Mouse (Mus musculus) hindbrain, postnatal 0 days (tissue): ENCODE measurements at regions not wholly inside any gene's neighbourhood (a gene's known extent, or its start where the extent isn't known, plus 50 kb on each side); places are given as distances from the start of the nearest gene placed in this dataset.

ENCODE experiments used
- ATAC-seq: fragments of 200-750 bp; cut with Nextera tagmentation; 2 replicates; pipeline ENCODE4 v1.8.0; 2017; ENCODE audit warnings: mild to moderate bottlenecking, moderate TSS enrichment, moderate library complexity
- DNase-seq: peaks from one replicate; pipeline ENCODE4 v3.0.0-alpha.2; 2015; ENCODE audit warnings: low spot score
- H3K27ac ChIP-seq: fragments of 300-500 bp; sonication (generic); 2 replicates; pipeline ENCODE4 v1.5.1; 2014; ENCODE audit warnings: mild to moderate bottlenecking
- H3K27me3 ChIP-seq: fragments of 300-500 bp; sonication (generic); 2 replicates; pipeline ENCODE4 v1.6.1; 2014; ENCODE audit warnings: low read length, mixed read lengths; ENCODE audit not compliant: insufficient read depth
- H3K36me3 ChIP-seq: fragments of 300-500 bp; sonication (generic); 2 replicates; pipeline ENCODE4 v1.6.1; 2014; ENCODE audit warnings: low read length, mixed read lengths; ENCODE audit not compliant: insufficient read depth
- H3K4me1 ChIP-seq: fragments of 300-500 bp; sonication (generic); 2 replicates; pipeline ENCODE4 v1.6.1; 2014; ENCODE audit warnings: antibody characterized with exemption, low read length, mixed read lengths; ENCODE audit not compliant: insufficient read depth
- H3K4me2 ChIP-seq: fragments of 300-500 bp; sonication (generic); 2 replicates; pipeline ENCODE4 v1.6.1; 2014; ENCODE audit warnings: low read depth, mild to moderate bottlenecking, low read length, moderate library complexity, mixed read lengths
- H3K4me3 ChIP-seq: fragments of 300-500 bp; sonication (generic); 2 replicates; pipeline ENCODE4 v1.5.1; 2014; ENCODE audit warnings: low read length
- H3K9ac ChIP-seq: fragments of 300-500 bp; sonication (generic); replicated peaks from 2 replicates; pipeline ENCODE4 v1.6.1; 2014; ENCODE audit warnings: mild to moderate bottlenecking, low read length, moderate library complexity, mixed read lengths
- H3K9me3 ChIP-seq: fragments of 300-500 bp; sonication (generic); 2 replicates; pipeline ENCODE4 v1.6.1; 2016; ENCODE audit warnings: low read length, mixed read lengths
- CTCF ChIP-seq: IDR thresholded peaks from 2 replicates; pipeline ENCODE4 v1.5.1; 2016; ENCODE audit warnings: antibody characterized with exemption, control low read depth, low read depth
- WGBS: fragments of 180-500 bp; shearing (Covaris S2); extraction: QIAGEN DNeasy Blood & Tissue Kit; methylation state at CpG from one replicate; pipeline ENCODE4 v1.1.7; 2014; 5-methylcytosine and 5-hydroxymethylcytosine counted together

DNA sequence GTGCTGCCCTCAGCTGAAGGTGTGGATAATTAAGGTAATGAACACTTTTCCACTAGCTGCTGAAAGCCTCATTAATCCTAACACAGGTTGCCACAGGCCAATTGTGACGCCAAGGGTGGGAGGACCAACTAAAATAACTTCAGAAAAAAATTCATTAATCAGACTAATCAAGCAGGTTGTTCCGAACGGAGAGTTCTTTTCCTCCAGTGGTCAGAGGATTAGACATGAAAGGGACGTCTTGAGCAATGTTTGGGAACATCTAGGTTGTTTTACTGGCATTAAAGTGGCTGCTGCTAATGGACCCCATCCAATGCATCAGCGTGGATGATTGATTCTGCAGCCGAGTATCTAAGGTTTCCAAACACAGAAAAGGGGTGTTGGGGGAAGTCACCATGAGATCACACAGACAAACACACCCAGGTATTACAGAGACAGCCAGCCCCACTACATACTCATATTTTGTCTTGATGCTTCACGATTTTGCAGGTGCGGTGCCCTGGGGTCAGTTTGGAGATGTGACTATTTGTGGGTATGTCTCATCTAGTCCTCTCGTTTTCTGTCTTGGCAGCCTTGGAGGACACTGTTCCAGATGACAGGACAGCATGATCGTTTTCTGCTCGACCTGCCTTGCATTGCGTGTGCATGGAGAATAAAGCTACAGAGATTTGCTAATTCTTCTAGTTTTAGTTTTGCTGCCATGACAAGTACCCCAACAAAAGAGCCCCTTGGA, 164.0 kb downstream of the 4933412E24Rik start:
- 60% methylated on average over 12 of the region's 12 CpGs for WGBS
- DNase-seq, result peak; percentile 11

GRCm38 (mm10) chr15:59845158-59845739, 171.2 kb downstream of the 4933412E24Rik start:
- Histone ChIP-seq H3K4me3 (no peak overlapping the region), H3K36me3 (no peaks in the 10 kb centered on the region), H3K4me2 (no peak overlapping the region), H3K9me3 (no peaks in the 10 kb centered on the region), H3K9ac (no peak overlapping the region), H3K27ac (no peak overlapping the region), H3K27me3 (no peaks in the 10 kb centered on the region), H3K4me1 (no peaks in the 10 kb centered on the region)
- WGBS, result 80% methylated on average over 7 of the region's 7 CpGs
- ATAC-seq (no peak), DNase-seq (no peak)
- no peak for TF ChIP-seq CTCF

More for the DNA sequence above, 164.0 kb downstream of the 4933412E24Rik start:
- no peak for ATAC-seq
- Histone ChIP-seq H3K36me3 (no peaks in the 10 kb centered on the region), H3K4me1 (no peaks in the 10 kb centered on the region), H3K9me3 (no peaks in the 10 kb centered on the region), H3K9ac (no peak overlapping the region), H3K27me3 (no peaks in the 10 kb centered on the region), H3K4me3 (no peak overlapping the region), H3K27ac (no peak overlapping the region), H3K4me2 (no peak overlapping the region)
- no peak for TF ChIP-seq CTCF

- Histone ChIP-seq H3K27me3 (no peaks in the 10 kb centered on the region), H3K4me2 (no peak overlapping the region), H3K27ac (no peak overlapping the region), H3K4me3 (no peak overlapping the region), H3K4me1 (no peaks in the 10 kb centered on the region), H3K9ac (no peak overlapping the region), H3K9me3 (no peaks in the 10 kb centered on the region), H3K36me3 (no peaks in the 10 kb centered on the region)
- TF ChIP-seq CTCF, result no peak
- ATAC-seq (no peak), DNase-seq (no peak)
- 87% methylated on average over 5 of the region's 5 CpGs for WGBS
Observed at GRCm38 (mm10) chr15:59836631-59837030, 179.8 kb downstream of the 4933412E24Rik start.

- Histone ChIP-seq H3K27ac (no peak overlapping the region), H3K9me3 (no peaks in the 10 kb centered on the region), H3K4me3 (no peak overlapping the region), H3K4me2 (no peak overlapping the region), H3K27me3 (no peaks in the 10 kb centered on the region), H3K4me1 (no peaks in the 10 kb centered on the region), H3K36me3 (no peaks in the 10 kb centered on the region), H3K9ac (no peak overlapping the region)
- no peak for DNase-seq
- no peak for ATAC-seq
- no peak for TF ChIP-seq CTCF
- 87% methylated on average over 3 of the region's 3 CpGs for WGBS
Observed at GRCm38 (mm10) chr15:59833232-59833631, 183.2 kb downstream of the 4933412E24Rik start.

DNA sequence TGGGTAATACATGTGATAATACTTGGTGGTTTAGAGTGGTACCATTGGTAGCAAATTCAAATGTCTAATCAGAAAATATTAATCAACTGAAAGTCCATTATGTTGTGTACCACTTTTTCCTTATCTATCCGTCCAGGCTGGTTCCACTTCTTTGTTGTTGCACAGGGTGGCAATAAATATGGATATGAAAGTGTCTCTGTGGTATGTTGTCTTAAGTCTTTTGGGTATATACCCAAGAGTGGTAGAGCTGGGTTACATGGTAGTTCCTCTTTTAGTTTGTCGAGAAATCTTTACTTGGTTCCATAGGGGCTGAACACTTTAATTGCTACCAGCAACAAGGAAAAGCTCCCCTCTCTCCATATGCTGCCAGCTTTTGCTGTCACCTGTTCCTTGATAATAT, 184.9 kb downstream of the 4933412E24Rik start:
- no peak overlapping the region for H3K9ac ChIP-seq
- no peak for ATAC-seq
- 89% methylated on average over 2 of the region's 2 CpGs for WGBS
- no peak for TF ChIP-seq CTCF
- H3K27me3 ChIP-seq, result no peaks in the 10 kb centered on the region
- no peaks in the 10 kb centered on the region for H3K4me1 ChIP-seq
- DNase-seq, result no peak
- no peak overlapping the region for H3K4me2 ChIP-seq
- H3K27ac ChIP-seq, result no peak overlapping the region
- H3K36me3 ChIP-seq, result no peaks in the 10 kb centered on the region
- H3K9me3 ChIP-seq, result no peaks in the 10 kb centered on the region
- H3K4me3 ChIP-seq, result no peak overlapping the region

DNA sequence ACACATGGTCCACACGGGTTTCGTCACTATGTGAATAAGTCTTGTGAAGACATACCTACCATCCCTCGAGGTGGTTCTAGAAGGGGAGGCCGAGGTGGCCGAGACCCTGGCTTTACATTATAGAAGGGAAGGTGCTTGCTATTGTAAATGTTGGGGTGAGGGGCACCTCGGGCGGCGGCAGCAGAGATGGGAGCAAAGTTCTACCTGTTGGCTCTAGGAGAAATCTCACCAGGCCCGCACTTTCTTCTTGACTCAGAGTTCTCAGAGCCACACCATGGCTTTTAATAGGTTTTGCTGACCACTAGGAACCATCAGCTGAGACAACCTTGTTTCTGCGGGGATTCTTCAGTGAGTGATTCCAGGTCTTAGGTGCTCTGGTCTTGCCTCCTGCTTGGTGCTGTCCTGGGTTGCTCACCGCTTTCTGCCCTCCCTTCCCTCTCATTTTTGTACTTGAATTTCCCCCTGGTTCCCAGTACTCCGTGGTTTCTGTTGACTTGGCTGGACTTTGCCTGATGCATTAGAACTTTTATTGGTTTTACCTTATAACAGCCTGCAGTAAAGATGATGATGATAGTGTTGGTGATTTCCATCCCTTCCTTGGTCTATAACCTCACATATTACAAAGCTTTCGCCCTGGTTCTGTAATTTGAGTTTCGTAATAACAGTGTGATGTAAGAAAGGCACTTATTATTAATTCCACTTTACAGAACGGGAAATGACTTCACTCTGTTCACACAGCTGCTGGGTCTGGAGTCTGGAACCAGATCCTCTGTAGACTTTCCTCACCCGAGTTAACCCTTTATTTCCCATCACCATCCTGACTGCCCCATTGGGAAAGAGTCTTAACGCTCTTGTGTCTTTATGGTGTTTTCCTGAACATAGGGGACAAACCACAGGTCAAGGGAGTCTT, 185.6 kb downstream of the 4933412E24Rik start:
- no peaks in the 10 kb centered on the region for H3K27me3 ChIP-seq
- H3K9me3 ChIP-seq, result no peaks in the 10 kb centered on the region
- ATAC-seq, result no peak
- H3K36me3 ChIP-seq, result no peaks in the 10 kb centered on the region
- WGBS, result 89% methylated on average over 17 of the region's 17 CpGs
- H3K4me1 ChIP-seq, result peaks cover 4% of the 10 kb centered on the region
- DNase-seq, result no peak
- no peak overlapping the region for H3K9ac ChIP-seq
- TF ChIP-seq CTCF, result no peak
- no peak overlapping the region for H3K4me2 ChIP-seq
- no peak overlapping the region for H3K27ac ChIP-seq
- H3K4me3 ChIP-seq, result no peak overlapping the region
